Mouse (Mus musculus) cerebellum, adult 2 months (tissue): ENCODE measurements around the gene Fam151a. TPM values are rescaled to one million over a fixed set of nuclear protein-coding genes. Genes with fewer than 3 reads are reported as not detected.
"Not testable (repeated sequence)": the region's sequence is repeated elsewhere in the genome, so short reads cannot be mapped to it uniquely, and the experiment has no call there.

Experiments used
- DNase-seq, 2 experiments: peaks; one replicate each; pipeline ENCODE4 v3.0.0; 2021
- H3K27ac ChIP-seq: fragments of 200-500 bp; 2 replicates; pipeline ENCODE4 v1.5.1; 2012; ENCODE audit warnings: low read length, control low read depth, inconsistent platforms; ENCODE audit not compliant: insufficient read depth
- H3K27me3 ChIP-seq: fragments of 200-500 bp; 2 replicates; pipeline ENCODE4 v1.6.1; 2012; ENCODE audit warnings: inconsistent platforms, mild to moderate bottlenecking, low read length, moderate library complexity; ENCODE audit not compliant: control insufficient read depth, insufficient read depth
- H3K4me1 ChIP-seq: fragments of 200-500 bp; 2 replicates; pipeline ENCODE4 v1.6.1; 2011; ENCODE audit warnings: low read length; ENCODE audit not compliant: control insufficient read depth, insufficient read depth
- H3K4me3 ChIP-seq: fragments of 200-500 bp; replicated peaks from 2 replicates; pipeline ENCODE3; 2011; ENCODE audit warnings: mild to moderate bottlenecking, low read depth, low read length, control low read depth; ENCODE audit not compliant: insufficient read depth
- CTCF ChIP-seq: fragments of 200-500 bp; IDR thresholded peaks from 2 replicates; pipeline ENCODE4 v1.5.1; 2011; ENCODE audit warnings: low read depth, mild to moderate bottlenecking, control low read depth, low read length, moderate library complexity, borderline replicate concordance; ENCODE audit not compliant: insufficient read depth
- POLR2A ChIP-seq: fragments of 200-500 bp; IDR thresholded peaks from 2 replicates; pipeline ENCODE4 v1.6.1; 2011; ENCODE audit warnings: low read length, control low read depth, borderline replicate concordance; ENCODE audit not compliant: insufficient read depth
- WGBS: fragments of 180-500 bp; shearing (Covaris S2); methylation state at CpG from one replicate; pipeline ENCODE4 v1.1.7; 2018; 5-methylcytosine and 5-hydroxymethylcytosine counted together
- polyA plus RNA-seq: library from polyadenylated mRNA; depleted of rRNA; stranded (reverse); fragments of >200 nt; gene quantifications from 2 replicates; pipeline ENCODE4 v1.2.3, GENCODE M21; 2012

Fam151a gene
- polyA plus RNA-seq, 1 experiment: not detected

- no peak overlapping the region for H3K27ac ChIP-seq
- H3K4me3 ChIP-seq: no peak overlapping the region
- TF ChIP-seq CTCF (no peak), POLR2A (no peak)
- no peak for DNase-seq
- no peaks in the 10 kb centered on the region for H3K27me3 ChIP-seq
- H3K4me1 ChIP-seq: peaks cover 13% of the 10 kb centered on the region
- WGBS: 42% methylated on average over 5 of the region's 5 CpGs
Observed at GRCm38 (mm10) chr4:106707957-106708356, 25.7 kb upstream of the Fam151a start.

DNA sequence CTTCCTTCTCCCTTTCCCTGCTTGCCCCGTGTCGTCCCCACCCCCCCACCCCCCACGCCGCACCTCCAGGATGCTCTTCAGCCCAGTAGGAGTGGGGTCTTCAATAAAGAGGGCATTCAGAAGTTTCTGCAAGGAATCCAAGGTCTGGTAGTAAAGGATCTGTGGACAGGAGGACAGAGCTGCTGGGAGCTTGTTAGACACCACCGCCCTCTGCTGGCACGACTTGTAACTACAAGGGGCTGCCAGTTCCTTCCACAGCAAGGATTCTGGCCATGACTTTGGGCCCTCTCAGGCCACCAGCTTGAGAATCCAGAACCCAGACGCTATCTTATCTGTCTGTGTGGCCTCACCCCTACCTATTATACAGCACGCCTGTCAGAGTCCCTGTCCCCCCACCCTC lies 25.3 kb upstream of the Fam151a start:
- peaks cover 13% of the 10 kb centered on the region for H3K4me1 ChIP-seq
- peak; percentile 64 to 83 for DNase-seq
- TF ChIP-seq POLR2A: no peak
- peak; percentile 97 for TF ChIP-seq CTCF
- H3K27ac ChIP-seq: no peak overlapping the region
- WGBS: 1% methylated on average over 8 of the region's 8 CpGs
- no peak overlapping the region for H3K4me3 ChIP-seq
- H3K27me3 ChIP-seq: no peaks in the 10 kb centered on the region

- no peaks in the 10 kb centered on the region for H3K27me3 ChIP-seq
- no peak overlapping the region for H3K4me3 ChIP-seq
- no peak overlapping the region for H3K27ac ChIP-seq
- peaks cover 3% of the 10 kb centered on the region for H3K4me1 ChIP-seq
- DNase-seq: no peak
- no peak for TF ChIP-seq CTCF
- WGBS: 94% methylated on average over 6 of the region's 6 CpGs
Observed at GRCm38 (mm10) chr4:106713622-106714021, 20.1 kb upstream of the Fam151a start.

- 12% methylated on average over 4 of the region's 4 CpGs for WGBS
- DNase-seq: peak; percentile 61
- Histone ChIP-seq H3K27me3 (no peaks in the 10 kb centered on the region), H3K27ac (no peak overlapping the region), H3K4me1 (peaks cover 5% of the 10 kb centered on the region; the same call in 1 of the 2 replicates), H3K4me3 (no peak overlapping the region)
- TF ChIP-seq POLR2A: no peak
- no peak for TF ChIP-seq CTCF
Observed at GRCm38 (mm10) chr4:106720631-106721030, 13.1 kb upstream of the Fam151a start.

DNA sequence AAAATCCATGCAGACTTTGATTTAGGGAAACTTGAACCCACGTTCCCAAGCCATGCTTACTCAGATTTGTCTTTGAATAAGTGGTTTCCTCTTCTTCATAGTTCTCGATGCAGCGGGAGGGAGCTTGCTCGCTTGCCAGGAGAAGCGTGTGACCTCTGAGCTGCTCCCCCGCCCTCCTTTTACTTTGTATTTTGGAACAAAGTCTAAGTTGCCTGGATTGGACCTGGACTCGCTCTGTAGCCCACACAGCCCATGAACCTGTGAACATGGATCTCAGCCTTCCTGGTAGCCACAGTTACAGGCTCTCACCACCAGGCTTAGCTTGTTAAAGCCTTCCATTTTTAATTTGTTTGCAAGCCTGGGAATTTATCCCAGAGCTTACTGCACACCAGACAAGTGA lies 2.9 kb upstream of the Fam151a start, which contains the start of gene Mroh7:
Mroh7 (minus strand) TSS at position 112 of the 400 bp plus-strand sequence.
- DNase-seq: no peak
- Histone ChIP-seq H3K4me3 (no peak within 1 kb of the TSS), H3K4me1 (no peaks in the 10 kb centered on the region), H3K27me3 (no peaks in the 10 kb centered on the region), H3K27ac (no peak within 1 kb of the TSS)
- 72% methylated on average over 7 of the region's 7 CpGs for WGBS
- TF ChIP-seq CTCF (no peak), POLR2A (no peak)

DNA sequence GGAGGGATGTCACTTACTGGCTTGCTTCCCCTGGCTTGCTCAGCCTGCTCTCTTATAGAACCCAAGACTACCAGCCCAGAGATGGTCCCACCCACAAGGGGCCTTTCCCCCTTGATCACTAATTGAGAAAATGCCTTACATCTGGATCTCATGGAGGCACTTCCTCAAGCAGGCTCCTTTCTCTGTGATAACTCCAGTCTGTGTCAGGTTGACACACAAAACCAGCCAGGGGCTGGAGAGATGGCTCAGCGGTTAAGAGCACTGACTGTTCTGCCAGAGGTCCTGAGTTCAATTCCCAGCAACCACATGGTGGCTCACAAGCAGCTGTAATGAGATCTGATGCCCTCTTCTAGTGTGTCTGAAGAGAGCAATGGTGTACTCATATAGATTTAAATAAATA lies 3.2 kb downstream of the Fam151a start:
- not testable (repeated sequence) for H3K27ac ChIP-seq, H3K27me3 ChIP-seq, H3K4me1 ChIP-seq, H3K4me3 ChIP-seq, DNase-seq
- WGBS: 100% methylated on average over 1 of the region's 1 CpGs

- no peak for TF ChIP-seq POLR2A
- no peak for TF ChIP-seq CTCF
- no peak overlapping the region for H3K27ac ChIP-seq
- 67% methylated on average over 3 of the region's 3 CpGs for WGBS
Observed at GRCm38 (mm10) chr4:106737904-106738303, 4.2 kb downstream of the Fam151a start.

DNA sequence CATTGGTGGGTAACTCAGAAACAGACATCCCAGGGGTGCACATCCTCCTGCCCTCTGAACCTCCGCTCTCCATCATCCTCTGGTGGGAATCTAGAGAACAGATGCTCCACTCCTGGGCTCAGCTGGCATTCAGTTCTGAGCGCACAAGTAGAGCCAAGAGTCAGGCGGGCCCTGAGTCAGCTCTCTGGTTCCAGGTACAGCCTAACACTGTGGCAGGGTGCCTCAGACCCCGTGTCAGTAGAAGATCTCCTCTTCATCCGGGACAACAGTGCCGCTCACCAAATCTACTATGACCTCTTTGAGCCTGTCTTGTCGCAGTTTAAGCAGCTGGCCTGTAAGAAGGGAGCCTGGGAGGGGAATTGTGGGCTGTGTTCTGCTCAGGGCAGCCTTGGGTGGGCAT lies 12.2 kb downstream of the Fam151a start:
- Histone ChIP-seq H3K27ac (no peak overlapping the region), H3K4me1 (peaks cover 3% of the 10 kb centered on the region; the same call in 1 of the 2 replicates), H3K27me3 (no peaks in the 10 kb centered on the region), H3K4me3 (no peak overlapping the region)
- no peak for DNase-seq
- WGBS: 54% methylated on average over 7 of the region's 7 CpGs
- no peak for TF ChIP-seq CTCF
- no peak for TF ChIP-seq POLR2A

More at GRCm38 (mm10) chr4:106737904-106738303, 4.2 kb downstream of the Fam151a start:
- no peak overlapping the region for H3K4me3 ChIP-seq
- no peaks in the 10 kb centered on the region for H3K27me3 ChIP-seq
- H3K4me1 ChIP-seq: no peaks in the 10 kb centered on the region
- no peak for DNase-seq
